Mouse (Mus musculus) layer of hippocampus, adult 2 months (tissue): ENCODE measurements around the gene Ankrd52. TPM values are rescaled to one million over a fixed set of nuclear protein-coding genes. Genes with fewer than 3 reads are reported as not detected.
A peak's percentile ranks its signal among the peaks of the same experiment; 100 is the strongest.

Experiments used
- DNase-seq, 2 experiments: peaks; one replicate each; pipeline ENCODE4 v3.0.0; 2022; ENCODE audit warnings: low spot score in 2 of 2
- H3K27ac ChIP-seq: fragments of 200-600 bp; 2 replicates; pipeline ENCODE4 v1.8.1; 2022
- H3K4me3 ChIP-seq: fragments of 200-600 bp; 2 replicates; pipeline ENCODE4 v1.8.1; 2022; ENCODE audit warnings: mild to moderate bottlenecking
- CTCF ChIP-seq: fragments of 200-600 bp; conservative IDR thresholded peaks from 2 replicates; pipeline ENCODE4 v1.8.1; 2022; ENCODE audit warnings: antibody characterized with exemption, mild to moderate bottlenecking, moderate library complexity
- total RNA-seq, 2 experiments: library from RNA; stranded (reverse); gene quantifications; 2 replicates each; pipeline ENCODE4 v1.2.3; 2021

Gene Ankrd52
- total RNA-seq, 2 experiments from 2014 or later = 50.6 to 51.6 TPM

- H3K27ac ChIP-seq = peak within 1 kb of the TSS; percentile 96
- 0 out of 2 replicates have a peak, but pooled peaks have one; percentile 2 for TF ChIP-seq CTCF
- H3K4me3 ChIP-seq = peak within 1 kb of the TSS; percentile 93
- peak; percentile 95 to 96 for DNase-seq
Measured at GRCm38 (mm10) chr10:128411211-128412054, 34.5 kb downstream of the Ankrd52 start, which contains the start of the genes Nabp2 and Rnf41. Gene Nabp2, minus strand, starts transcription at chr10:128411492. Gene Rnf41, plus strand, starts transcription at chr10:128411657.

- Histone ChIP-seq H3K27ac (peak overlapping the region; percentile 96), H3K4me3 (peak overlapping the region; percentile 93)
- no peak for DNase-seq
- no peak for TF ChIP-seq CTCF
Measured at GRCm38 (mm10) chr10:128412055-128412381, 35.1 kb downstream of the Ankrd52 start.

- DNase-seq = no peak
- no peak for TF ChIP-seq CTCF
- Histone ChIP-seq H3K27ac (peak overlapping the region; percentile 96), H3K4me3 (peak overlapping the region; percentile 93)
Measured at GRCm38 (mm10) chr10:128412558-128412957, 35.6 kb downstream of the Ankrd52 start.

- TF ChIP-seq CTCF = no peak
- Histone ChIP-seq H3K27ac (peak overlapping the region; percentile 96; the same call in 1 of the 2 replicates), H3K4me3 (peak overlapping the region; percentile 93; the same call in 1 of the 2 replicates)
- no peak for DNase-seq
Measured at GRCm38 (mm10) chr10:128413076-128413475, 36.2 kb downstream of the Ankrd52 start.

GRCm38 (mm10) chr10:128414848-128415247, 37.9 kb downstream of the Ankrd52 start:
- no peak overlapping the region for H3K27ac ChIP-seq
- no peak for TF ChIP-seq CTCF
- H3K4me3 ChIP-seq = no peak overlapping the region
- DNase-seq = no peak

GRCm38 (mm10) chr10:128422426-128422825, 45.5 kb downstream of the Ankrd52 start:
- Histone ChIP-seq H3K4me3 (no peak overlapping the region), H3K27ac (no peak overlapping the region)
- no peak for DNase-seq
- no peak for TF ChIP-seq CTCF

GRCm38 (mm10) chr10:128424604-128425003, 47.7 kb downstream of the Ankrd52 start:
- no peak overlapping the region for H3K27ac ChIP-seq
- no peak for DNase-seq
- H3K4me3 ChIP-seq = no peak overlapping the region
- TF ChIP-seq CTCF = no peak

GRCm38 (mm10) chr10:128425260-128425659, 48.3 kb downstream of the Ankrd52 start:
- Histone ChIP-seq H3K27ac (no peak overlapping the region), H3K4me3 (no peak overlapping the region)
- no peak for TF ChIP-seq CTCF
- DNase-seq = no peak

- H3K4me3 ChIP-seq = no peak overlapping the region
- no peak for TF ChIP-seq CTCF
- H3K27ac ChIP-seq = no peak overlapping the region
- DNase-seq = no peak
Measured at GRCm38 (mm10) chr10:128429052-128429451, 52.1 kb downstream of the Ankrd52 start.

- no peak for TF ChIP-seq CTCF
- no peak overlapping the region for H3K4me3 ChIP-seq
- no peak for DNase-seq
- no peak overlapping the region for H3K27ac ChIP-seq
Measured at GRCm38 (mm10) chr10:128429454-128429853, 52.5 kb downstream of the Ankrd52 start.

- Histone ChIP-seq H3K27ac (no peak overlapping the region), H3K4me3 (no peak overlapping the region)
- no peak for TF ChIP-seq CTCF
- no peak for DNase-seq
Measured at GRCm38 (mm10) chr10:128433417-128433816, 56.5 kb downstream of the Ankrd52 start.

GRCm38 (mm10) chr10:128434681-128435080, 57.8 kb downstream of the Ankrd52 start:
- Histone ChIP-seq H3K4me3 (no peak overlapping the region), H3K27ac (peak overlapping the region; percentile 49; the same call in 1 of the 2 replicates)
- no peak for DNase-seq
- no peak for TF ChIP-seq CTCF

GRCm38 (mm10) chr10:128435186-128435823, 58.4 kb downstream of the Ankrd52 start:
- Histone ChIP-seq H3K27ac (peak overlapping the region; percentile 49), H3K4me3 (no peak overlapping the region)
- no peak for TF ChIP-seq CTCF
- no peak for DNase-seq
